Comparison of ENCODE assay signal across 22 mouse cellular contexts in the genomic region with DNA sequence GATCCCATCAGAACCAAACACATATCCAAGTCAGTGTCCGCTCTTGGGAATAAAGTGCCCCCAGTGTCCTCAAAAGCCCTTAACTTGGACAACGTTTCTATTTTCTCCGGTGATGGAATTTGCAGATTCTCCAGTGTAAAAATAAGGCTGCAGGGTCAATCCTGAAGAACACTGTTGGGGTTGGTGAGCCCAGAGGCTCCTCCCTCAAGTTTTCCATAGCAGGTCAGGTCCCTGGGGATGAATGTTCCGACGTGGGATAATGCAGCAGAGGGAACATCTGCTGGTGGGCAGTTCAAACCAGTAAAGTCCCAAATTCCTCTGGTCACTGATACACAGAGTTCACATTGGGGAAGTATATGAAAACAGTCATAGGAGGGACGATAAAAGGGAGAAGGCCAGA.
DNase-seq lines count a peak whose midpoint lies in the region; ATAC-seq and TF ChIP-seq lines count a peak whose summit lies in the region.
"Had no signal": no experiment of that assay in that cellular context is flagged by ENCODE, and none has a peak within 500 bp of the region (broad histone marks: within the 10 kb centered on the region; RNA-seq: fewer than 3 reads in every experiment).

No protein-coding gene starts in this region.

- H3K9ac ChIP-seq in heart, embryonic 11.5 days (ENCODE audit: low read depth, low read length): no peak overlapping the region
- H3K9ac ChIP-seq in kidney, embryonic 16.5 days (replicated peaks; ENCODE audit: low read length): no peak overlapping the region
- H3K9ac ChIP-seq: embryonic facial prominence, embryonic 15.5 days; heart, embryonic 15.5 days; hindbrain, embryonic 12.5 days; limb, embryonic 12.5 days; liver, embryonic 13.5 days; lung, embryonic 15.5 days; neural tube, embryonic 15.5 days had no signal

- H3K9me3 ChIP-seq in heart, embryonic 11.5 days (replicated peaks; ENCODE audit: control insufficient read depth, low read length): no peaks in the 10 kb centered on the region
- H3K9me3 ChIP-seq in kidney, embryonic 16.5 days (ENCODE audit: low read length): peaks cover 3% of the 10 kb centered on the region; the same call in 1 of the 2 replicates
- H3K9me3 ChIP-seq: embryonic facial prominence, embryonic 15.5 days; heart, embryonic 15.5 days; hindbrain, embryonic 12.5 days; limb, embryonic 12.5 days; liver, embryonic 13.5 days; lung, embryonic 15.5 days; neural tube, embryonic 15.5 days had no signal

- H3K4me1 ChIP-seq in heart, embryonic 11.5 days (ENCODE audit: control insufficient read depth, insufficient read depth, low read length): peaks cover 19% of the 10 kb centered on the region
- no peaks in the 10 kb centered on the region for H3K4me1 ChIP-seq in kidney, adult 2 months (ENCODE audit: control insufficient read depth, insufficient read depth, low read length)
- peaks cover 3% of the 10 kb centered on the region; the same call in 1 of the 2 replicates for H3K4me1 ChIP-seq in kidney, embryonic 16.5 days (ENCODE audit: insufficient read depth, low read length)
- H3K4me1 ChIP-seq: embryonic facial prominence, embryonic 15.5 days had no signal

- TF ChIP-seq POLR2A in kidney, adult 2 months (IDR thresholded peaks at IDR 0.05; ENCODE audit: low read depth, low read length): no peak

- DNase-seq in heart, adult 18-20 months: peak; percentile 43 to 74
- DNase-seq in kidney, adult 2 months: peak; percentile 69
- DNase-seq in kidney, adult 9 months: peak; percentile 40
- peak; percentile 56 for DNase-seq in lung, postnatal 10 days
- DNase-seq in right cerebral cortex, postnatal 25 days: no peak
- DNase-seq: adrenal gland, postnatal 36 days; cerebellum, adult 18-20 months; cerebellum, postnatal 36 days; liver, embryonic 13.5 days; thymus, postnatal 14 days had no signal

- no peaks in the 10 kb centered on the region for H3K36me3 ChIP-seq in heart, embryonic 11.5 days (ENCODE audit: control insufficient read depth, insufficient read depth, low read length)
- H3K36me3 ChIP-seq in kidney, adult 2 months (ENCODE audit: control insufficient read depth, insufficient read depth, low read length): no peaks in the 10 kb centered on the region
- H3K36me3 ChIP-seq in kidney, embryonic 16.5 days (ENCODE audit: insufficient read depth, low read length): no peaks in the 10 kb centered on the region
- H3K36me3 ChIP-seq: embryonic facial prominence, embryonic 15.5 days; heart, embryonic 15.5 days; hindbrain, embryonic 12.5 days; limb, embryonic 12.5 days; liver, embryonic 13.5 days; lung, embryonic 15.5 days; neural tube, embryonic 15.5 days had no signal

- H3K27ac ChIP-seq in heart, embryonic 11.5 days (ENCODE audit: low read depth, low read length): no peak overlapping the region
- H3K27ac ChIP-seq in kidney, adult 2 months (ENCODE audit: insufficient read depth, low read depth, low read length): no peak overlapping the region
- no peak overlapping the region for H3K27ac ChIP-seq in kidney, embryonic 16.5 days (ENCODE audit: low read length)
- H3K27ac ChIP-seq: embryonic facial prominence, embryonic 15.5 days; heart, embryonic 15.5 days; hindbrain, embryonic 12.5 days; limb, embryonic 12.5 days; liver, embryonic 13.5 days; lung, embryonic 15.5 days; neural tube, embryonic 15.5 days had no signal

- H3K4me2 ChIP-seq in heart, embryonic 11.5 days: no peak overlapping the region
- no peak overlapping the region for H3K4me2 ChIP-seq in kidney, embryonic 16.5 days (replicated peaks; ENCODE audit: low read depth, low read length)
- H3K4me2 ChIP-seq: embryonic facial prominence, embryonic 15.5 days; heart, embryonic 15.5 days; hindbrain, embryonic 12.5 days; limb, embryonic 12.5 days; liver, embryonic 13.5 days; lung, embryonic 15.5 days; neural tube, embryonic 15.5 days had no signal

- 68% methylated on average over 6 of the region's 6 CpGs for WGBS in heart, embryonic 11.5 days (ENCODE audit: insufficient replicate concordance)
- WGBS in kidney, adult 2 months: 73% methylated on average over 6 of the region's 6 CpGs
- 67% methylated on average over 6 of the region's 6 CpGs for WGBS in kidney, embryonic 16.5 days

- H3K27me3 ChIP-seq in heart, embryonic 11.5 days (ENCODE audit: control insufficient read depth, insufficient read depth, low read length): no peaks in the 10 kb centered on the region
- no peaks in the 10 kb centered on the region for H3K27me3 ChIP-seq in kidney, adult 2 months (replicated peaks; ENCODE audit: control insufficient read depth, insufficient read depth, low read length)
- H3K27me3 ChIP-seq in kidney, embryonic 16.5 days (ENCODE audit: insufficient read depth, low read length): no peaks in the 10 kb centered on the region
- H3K27me3 ChIP-seq: heart, embryonic 15.5 days; hindbrain, embryonic 12.5 days; limb, embryonic 12.5 days; lung, embryonic 15.5 days; neural tube, embryonic 15.5 days had no signal

- no peak overlapping the region for H3K4me3 ChIP-seq in heart, embryonic 11.5 days (ENCODE audit: low read depth, low read length)
- H3K4me3 ChIP-seq in kidney, adult 2 months (ENCODE audit: insufficient read depth, low read depth, low read length): no peak overlapping the region
- no peak overlapping the region for H3K4me3 ChIP-seq in kidney, embryonic 16.5 days (ENCODE audit: low read length)
- H3K4me3 ChIP-seq: embryonic facial prominence, embryonic 15.5 days; heart, embryonic 15.5 days; hindbrain, embryonic 12.5 days; limb, embryonic 12.5 days; liver, embryonic 13.5 days; lung, embryonic 15.5 days; neural tube, embryonic 15.5 days had no signal

- TF ChIP-seq CTCF in kidney, adult 2 months (conservative IDR thresholded peaks at IDR 0.05; ENCODE audit: insufficient read depth, insufficient read length, low read depth, low read length): no peak

- ATAC-seq in heart, embryonic 11.5 days (replicated peaks; ENCODE audit: insufficient number of reproducible peaks, low FRiP score, low TSS enrichment): no peak
- ATAC-seq in kidney, embryonic 16.5 days (ENCODE audit: low FRiP score, low TSS enrichment): no peak
- no peak for ATAC-seq in granulocyte monocyte progenitor cell, adult 5-6 weeks (replicated peaks; ENCODE audit: poor library complexity, severe bottlenecking)
- ATAC-seq: forebrain, embryonic 16.5 days; inflammation-experienced regulatory T-cells, adult 6 months; midbrain, embryonic 16.5 days had no signal
